Mouse (Mus musculus) adrenal gland, postnatal 4 days (tissue): ENCODE measurements around the gene Prr27. TPM values are rescaled to one million over a fixed set of nuclear protein-coding genes. Genes with fewer than 3 reads are reported as not detected.

Experiments
- DNase-seq, 2 experiments: peaks; one replicate each; pipeline ENCODE4 v3.0.0; 2021 to 2022; ENCODE audit warnings: low spot score in 2 of 2, mixed read lengths in 2 of 2
- long read RNA-seq, 2 experiments: library from polyadenylated mRNA; stranded (forward); transcript quantifications; one replicate each; pipeline ENCODE4 v2.0.0; 2021
- total RNA-seq, 2 experiments: library from RNA; stranded (reverse); gene quantifications; 2 replicates each; pipeline ENCODE4 v1.2.3; 2021

The Prr27 gene
- not detected for total RNA-seq
- long read RNA-seq, experiment 1: 0 reads
- long read RNA-seq, experiment 2: 0 reads

GRCm38 (mm10) chr5:87825386-87825785 lies at the start of gene Prr27:
TSS of gene Prr27 (plus strand) at chr5:87825686.
- DNase-seq: no peak

- DNase-seq: no peak
Observed at GRCm38 (mm10) chr5:87782731-87783130, 42.8 kb upstream of the Prr27 start.

DNA sequence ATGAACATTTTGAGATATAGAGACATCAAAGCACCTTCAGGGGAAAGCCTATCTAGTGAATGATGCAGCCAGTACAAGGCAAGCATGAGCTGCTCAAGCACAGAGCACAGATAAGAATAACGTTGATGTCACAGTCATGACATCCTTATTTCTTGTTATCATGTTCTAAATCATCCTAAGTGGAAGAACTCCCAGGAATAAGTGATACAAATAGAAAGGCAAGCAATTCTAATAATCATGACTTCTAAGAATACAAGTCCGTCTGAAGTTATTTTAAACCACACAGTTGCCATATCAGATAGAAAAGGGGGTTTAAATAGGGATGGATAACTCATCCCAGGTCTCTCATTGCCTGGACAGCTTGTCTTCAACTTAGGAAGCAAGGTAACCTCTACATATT lies 17.7 kb upstream of the Prr27 start, which contains the start of gene Csn1s2b:
TSS of gene Csn1s2b (plus strand) at position 301 of the 400 bp plus-strand sequence.
- DNase-seq: no peak

- no peak for DNase-seq
Observed at GRCm38 (mm10) chr5:87809253-87809652, 16.2 kb upstream of the Prr27 start.

DNA sequence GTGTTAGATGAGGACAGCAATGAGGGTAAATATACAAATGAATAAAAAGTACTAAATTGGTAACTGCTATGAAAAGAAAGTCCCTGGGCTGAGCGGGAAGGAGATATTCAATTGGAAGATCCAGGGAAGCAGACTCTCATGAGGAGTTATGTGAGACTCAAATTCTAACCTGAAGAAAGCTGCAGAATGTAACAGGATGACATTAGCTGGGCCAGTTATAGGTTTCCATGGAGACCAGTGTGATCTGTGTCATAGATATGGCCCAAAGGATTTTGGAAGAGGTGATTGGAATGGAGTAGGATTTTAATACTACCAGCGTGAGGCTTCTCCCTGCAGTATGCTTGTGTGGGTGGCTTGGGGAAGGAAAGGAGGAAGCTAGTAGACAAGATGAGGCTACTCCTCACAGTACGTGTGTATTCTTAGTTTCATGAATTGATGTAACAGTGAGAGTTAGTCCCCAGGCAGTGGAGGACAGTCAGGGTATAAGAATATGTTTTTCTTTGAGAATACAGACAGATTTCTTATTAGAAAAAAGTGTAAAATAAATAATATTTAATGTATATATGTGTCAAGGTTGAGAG lies 29.7 kb downstream of the Prr27 start:
- DNase-seq: no peak

DNA sequence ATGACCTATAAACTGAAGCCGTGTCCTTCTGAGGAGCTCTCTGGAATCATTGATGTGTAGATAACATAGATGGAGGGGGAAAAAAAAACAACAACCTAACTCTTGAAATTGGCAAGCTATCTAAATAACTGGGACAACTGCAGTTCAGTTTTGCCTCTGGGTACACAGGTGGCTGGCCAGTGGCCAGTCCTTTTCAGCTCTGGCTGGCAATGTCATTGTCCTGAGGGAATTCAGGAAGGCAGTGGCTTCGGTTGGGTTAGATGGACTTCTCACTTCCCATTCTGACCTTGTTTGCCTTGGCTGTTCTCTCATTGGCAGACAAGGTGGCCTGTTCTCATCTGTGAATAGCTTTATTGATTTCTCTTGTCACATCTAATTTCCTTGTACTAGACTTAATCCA lies 44.6 kb downstream of the Prr27 start:
- DNase-seq: no peak

- no peak for DNase-seq
Observed at GRCm38 (mm10) chr5:87871423-87871822, 45.9 kb downstream of the Prr27 start.

DNA sequence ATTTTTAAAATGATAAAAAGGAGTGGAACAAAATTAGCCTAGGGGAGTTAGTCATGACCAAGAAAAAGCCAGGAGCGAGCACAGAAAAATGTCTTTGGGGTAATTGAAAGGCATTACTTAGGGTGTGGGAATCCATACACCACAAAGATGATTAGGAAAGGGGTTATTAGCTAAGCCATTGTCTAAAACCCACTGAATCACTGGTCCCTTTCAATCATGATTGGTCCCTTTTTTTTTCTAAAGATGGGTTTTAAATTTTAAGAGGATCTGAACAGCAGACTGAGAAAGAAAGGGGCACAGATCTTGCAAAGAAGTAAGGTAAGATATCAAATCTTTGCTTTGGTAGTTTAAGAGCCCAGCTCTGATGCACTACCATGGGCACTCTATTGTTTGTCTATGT lies 59.2 kb downstream of the Prr27 start, which contains the start of gene Odam:
TSS of gene Odam (plus strand) at position 301 of the 400 bp plus-strand sequence.
- no peak for DNase-seq

Other genes with a start within 250 kb of the Prr27 start
- under 1 TPM; 0.31 to 0.59 TPM for gene Sult1e1, start 234.1 kb upstream of the Prr27 start, total RNA-seq
- gene Csn1s1, start 159.5 kb upstream of the Prr27 start, total RNA-seq: not detected
- not detected for gene Csn2, start 126.1 kb upstream of the Prr27 start, total RNA-seq
- not detected for gene Csn1s2a, start 51.1 kb upstream of the Prr27 start, total RNA-seq
- not detected for gene Csn1s2b, start 17.6 kb upstream of the Prr27 start, total RNA-seq
- not detected for gene Odam, start 59.3 kb downstream of the Prr27 start, total RNA-seq
- gene Csn3, start 99.9 kb downstream of the Prr27 start, total RNA-seq: not detected
- not detected for gene 2310003L06Rik, start 143.8 kb downstream of the Prr27 start, total RNA-seq
- not detected for gene Gm28434, start 143.8 kb downstream of the Prr27 start, total RNA-seq
- not detected for gene Cabs1, start 153.8 kb downstream of the Prr27 start, total RNA-seq
- not detected for gene Smr3a, start 176.9 kb downstream of the Prr27 start, total RNA-seq